Mouse (Mus musculus) urinary bladder, postnatal 25 days (tissue): ENCODE measurements around the gene Trappc2.

Source experiments
- DNase-seq: peaks from one replicate; pipeline ENCODE4 v3.0.0; 2022; ENCODE audit warnings: low spot score

The Trappc2 gene

GRCm38 (mm10) chrX:166440036-166440615 lies at the start of gene Trappc2:
Gene Trappc2, plus strand, starts transcription at chrX:166440574.
- no peak for DNase-seq

GRCm38 (mm10) chrX:166393753-166394152 lies 46.6 kb upstream of the Trappc2 start:
- no peak for DNase-seq

- DNase-seq = no peak
These were observed 32.5 kb upstream of the Trappc2 start for GRCm38 (mm10) chrX:166407865-166408264.

GRCm38 (mm10) chrX:166416196-166416595 lies 24.2 kb upstream of the Trappc2 start:
- DNase-seq = peak; percentile 8

- no peak for DNase-seq
These were observed 5.6 kb upstream of the Trappc2 start for GRCm38 (mm10) chrX:166434812-166435211.

- DNase-seq = peak; percentile 74
These were observed 266 bp downstream of the Trappc2 start, which contains the start of gene Ofd1 for GRCm38 (mm10) chrX:166440616-166441063. Gene Ofd1, minus strand, starts transcription at chrX:166440704.

GRCm38 (mm10) chrX:166444552-166444951 lies 4.2 kb downstream of the Trappc2 start:
- no peak for DNase-seq

GRCm38 (mm10) chrX:166453532-166453931 lies 13.2 kb downstream of the Trappc2 start:
- no peak for DNase-seq

GRCm38 (mm10) chrX:166454331-166454730 lies 14.0 kb downstream of the Trappc2 start:
- DNase-seq = no peak

- DNase-seq = no peak
These were observed 15.2 kb downstream of the Trappc2 start for GRCm38 (mm10) chrX:166455525-166455924.

GRCm38 (mm10) chrX:166468321-166468720 lies 27.9 kb downstream of the Trappc2 start:
- no peak for DNase-seq

GRCm38 (mm10) chrX:166472612-166473011 lies 32.2 kb downstream of the Trappc2 start:
- DNase-seq = no peak

GRCm38 (mm10) chrX:166477393-166477792 lies 37.0 kb downstream of the Trappc2 start:
- no peak for DNase-seq

GRCm38 (mm10) chrX:166478631-166479364 lies 38.4 kb downstream of the Trappc2 start:
- DNase-seq = peak; percentile 7

- DNase-seq = peak; percentile 81
These were observed 39.1 kb downstream of the Trappc2 start, which contains the start of gene Rab9 for GRCm38 (mm10) chrX:166479365-166479983. Gene Rab9, minus strand, starts transcription at chrX:166479867.

- DNase-seq = no peak
These were observed 54.7 kb downstream of the Trappc2 start for GRCm38 (mm10) chrX:166495052-166495451.

GRCm38 (mm10) chrX:166497771-166498170 lies 57.4 kb downstream of the Trappc2 start:
- no peak for DNase-seq

GRCm38 (mm10) chrX:166499496-166500190 lies 59.3 kb downstream of the Trappc2 start:
- no peak for DNase-seq
